Comparison of ENCODE assay signal across 23 mouse cellular contexts in genomic region chr3:74243651-74244050, GRCm38 (mm10).
DNase-seq lines count a peak whose midpoint lies in the region; ATAC-seq and TF ChIP-seq lines count a peak whose summit lies in the region.
"Had no signal": no experiment of that assay in that cellular context is flagged by ENCODE, and none has a peak within 500 bp of the region (broad histone marks: within the 10 kb centered on the region; RNA-seq: fewer than 3 reads in every experiment).

No protein-coding gene starts in this region.

- TF ChIP-seq CTCF in stomach, postnatal 0 days (IDR thresholded peaks at IDR 0.05; ENCODE audit: low read depth), result no peak

- no peak overlapping the region for H3K27ac ChIP-seq in stomach, embryonic 15.5 days
- no peak overlapping the region for H3K27ac ChIP-seq in stomach, postnatal 0 days (replicated peaks)
- H3K27ac ChIP-seq in stomach, embryonic 16.5 days (ENCODE audit: low read length), result no peak overlapping the region

- H3K9ac ChIP-seq in stomach, embryonic 15.5 days, result no peak overlapping the region
- H3K9ac ChIP-seq in stomach, postnatal 0 days (ENCODE audit: low read length), result no peak overlapping the region
- no peak overlapping the region for H3K9ac ChIP-seq in stomach, embryonic 16.5 days (ENCODE audit: low read length)

- WGBS in stomach, embryonic 15.5 days, result 74% methylated on average over 3 of the region's 3 CpGs
- 64% methylated on average over 3 of the region's 3 CpGs for WGBS in stomach, postnatal 0 days
- WGBS in stomach, embryonic 16.5 days, result 69% methylated on average over 3 of the region's 3 CpGs

- H3K36me3 ChIP-seq in stomach, embryonic 15.5 days, result no peaks in the 10 kb centered on the region
- H3K36me3 ChIP-seq in stomach, postnatal 0 days (ENCODE audit: control insufficient read depth, insufficient read depth, low read length), result no peaks in the 10 kb centered on the region
- H3K36me3 ChIP-seq in stomach, embryonic 16.5 days (ENCODE audit: control insufficient read depth, insufficient read depth, low read length), result no peaks in the 10 kb centered on the region
- H3K36me3 ChIP-seq: G1E had no signal

- H3K4me1 ChIP-seq in stomach, embryonic 15.5 days, result no peaks in the 10 kb centered on the region
- no peaks in the 10 kb centered on the region for H3K4me1 ChIP-seq in stomach, postnatal 0 days (replicated peaks; ENCODE audit: control insufficient read depth, insufficient read depth)
- H3K4me1 ChIP-seq in stomach, embryonic 16.5 days (ENCODE audit: control insufficient read depth, insufficient read depth, low read length), result no peaks in the 10 kb centered on the region

- H3K4me2 ChIP-seq in stomach, embryonic 15.5 days, result no peak overlapping the region
- H3K4me2 ChIP-seq in stomach, postnatal 0 days (replicated peaks; ENCODE audit: low read depth), result no peak overlapping the region
- no peak overlapping the region for H3K4me2 ChIP-seq in stomach, embryonic 16.5 days (ENCODE audit: low read depth, low read length)

- no peak for TF ChIP-seq EP300 in stomach, postnatal 0 days (optimal IDR thresholded peaks at IDR 0.05)

- no peaks in the 10 kb centered on the region for H3K9me3 ChIP-seq in stomach, embryonic 15.5 days
- no peaks in the 10 kb centered on the region for H3K9me3 ChIP-seq in stomach, postnatal 0 days (ENCODE audit: control insufficient read depth, low read length)
- no peaks in the 10 kb centered on the region for H3K9me3 ChIP-seq in stomach, embryonic 16.5 days (replicated peaks; ENCODE audit: control insufficient read depth, low read length)
- H3K9me3 ChIP-seq: G1E had no signal

- H3K4me3 ChIP-seq in stomach, embryonic 15.5 days (replicated peaks), result no peak overlapping the region
- H3K4me3 ChIP-seq in stomach, postnatal 0 days (ENCODE audit: low read depth, low read length), result no peak overlapping the region
- no peak overlapping the region for H3K4me3 ChIP-seq in stomach, embryonic 16.5 days (replicated peaks; ENCODE audit: low read length)

- DNase-seq in stomach, postnatal 0 days (ENCODE audit: low spot score), result no peak
- peak; percentile 4 for DNase-seq in MN1 (ENCODE audit: low spot score)
- no peak for DNase-seq in Muller cell, postnatal 12 days (ENCODE audit: inconsistent ontology term)
- DNase-seq: adrenal gland, adult 2 months; adrenal gland, adult 8-10 months; adrenal gland, postnatal 10 days; adrenal gland, postnatal 14 days; adrenal gland, postnatal 25 days; adrenal gland, postnatal 36 days; B cell, adult 2 months; cerebellum, adult 11 months; cerebellum, adult 11-12 months; cerebellum, adult 18-20 months; cerebellum, adult 2 months; cerebellum, adult 8-10 months had no signal

- no peaks in the 10 kb centered on the region for H3K27me3 ChIP-seq in stomach, embryonic 15.5 days (replicated peaks)
- H3K27me3 ChIP-seq in stomach, postnatal 0 days (ENCODE audit: control insufficient read depth, insufficient read depth, low read length), result no peaks in the 10 kb centered on the region
- no peaks in the 10 kb centered on the region for H3K27me3 ChIP-seq in stomach, embryonic 16.5 days (ENCODE audit: control insufficient read depth, insufficient read depth, low read length)
- H3K27me3 ChIP-seq: CH12.LX, Patski had no signal

- peak; percentile 70; the same call in 1 of the 2 replicates for ATAC-seq in stomach, embryonic 15.5 days (ENCODE audit: insufficient read depth, low FRiP score, low read depth)
- no peak for ATAC-seq in stomach, postnatal 0 days (ENCODE audit: low FRiP score, low TSS enrichment)
- ATAC-seq in stomach, embryonic 16.5 days (ENCODE audit: insufficient read depth, low FRiP score), result peak; percentile 56; the same call in 1 of the 2 replicates
- ATAC-seq in granulocyte monocyte progenitor cell, adult 5-6 weeks (replicated peaks; ENCODE audit: poor library complexity, severe bottlenecking), result no peak
- ATAC-seq: activated CD4-positive, CD25-positive, alpha-beta regulatory T cell, adult 4 months; CD4-positive, CD25-positive, alpha-beta regulatory T cell, adult 4 months; Patski had no signal

Comparison
In these comparisons a context has a peak if more than half of its experiments do, and no peak if none do; other contexts are left out.
1. ATAC-seq: peak in stomach, embryonic 15.5 days (single experiment) and stomach, embryonic 16.5 days (single experiment); none in stomach, postnatal 0 days (single experiment) and granulocyte monocyte progenitor cell, adult 5-6 weeks (single experiment).